Mouse (Mus musculus) embryonic fibroblast, embryonic 13.5 days (primary cell): ENCODE measurements around the gene Aff4.

Experiments used
- CTCF ChIP-seq: IDR thresholded peaks from 2 replicates; pipeline ENCODE4 v1.5.1; 2011; ENCODE audit warnings: mild to moderate bottlenecking, control low read depth, low read length, moderate library complexity, borderline replicate concordance; ENCODE audit not compliant: insufficient read depth
- POLR2A ChIP-seq: IDR thresholded peaks from 2 replicates; pipeline ENCODE4 v1.6.1; 2011; ENCODE audit warnings: low read depth, mild to moderate bottlenecking, control low read depth, low read length, moderate library complexity

DNA sequence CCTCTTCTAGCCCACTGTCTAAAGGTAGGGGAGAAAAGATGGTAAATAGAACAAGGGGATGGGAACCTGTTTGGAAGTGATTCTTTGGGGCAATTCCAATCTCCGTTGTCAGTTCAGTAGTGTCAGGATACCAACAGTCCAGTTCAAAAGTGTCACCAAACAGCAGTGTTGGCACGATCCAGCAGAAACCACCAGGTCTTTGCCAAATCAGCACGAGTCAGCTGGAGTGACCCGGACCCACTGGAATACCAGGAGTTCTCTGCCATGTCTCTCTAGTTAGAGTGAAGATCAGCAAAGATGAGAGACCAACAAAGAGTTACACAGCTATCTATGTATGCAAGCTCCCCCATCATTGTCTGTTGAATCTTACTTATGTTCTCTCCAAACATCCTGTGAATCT, 63.2 kb downstream of the Aff4 start:
- TF ChIP-seq CTCF (no peak), POLR2A (no peak)
